Mouse (Mus musculus) heart, postnatal 0 days (tissue): ENCODE results near the gene Elp6.

ENCODE experiments used
- CTCF ChIP-seq: IDR thresholded peaks from 2 replicates; pipeline ENCODE4 v1.5.1; 2016; ENCODE audit warnings: antibody characterized with exemption, control low read depth, low read depth
- EP300 ChIP-seq: IDR thresholded peaks from 2 replicates; pipeline ENCODE4 v1.6.1; 2016; ENCODE audit warnings: antibody characterized with exemption, low read depth

DNA sequence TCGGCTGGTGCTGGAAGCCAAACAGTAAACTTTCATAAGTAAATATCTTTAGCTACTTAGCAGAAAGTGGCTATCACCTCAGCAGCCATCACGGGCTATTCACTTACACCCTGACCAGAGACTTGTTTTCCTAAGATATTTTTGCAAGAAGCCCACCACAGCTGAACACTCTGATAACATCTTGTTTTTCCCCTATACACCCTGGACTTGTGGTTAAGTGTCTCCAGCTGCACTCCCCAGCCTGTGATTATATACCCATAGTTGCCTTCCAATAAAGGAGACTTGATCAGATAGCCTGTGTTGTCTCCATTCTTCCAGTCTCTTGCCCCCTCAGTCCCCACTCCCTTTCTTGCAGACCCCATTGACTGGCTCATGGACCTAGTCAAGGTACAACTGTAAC is 23.2 kb downstream of the Elp6 start:
- TF ChIP-seq CTCF, result no peak
- no peak for TF ChIP-seq EP300
